ENCODE assay signal across 14 mouse cellular contexts in genomic region chr7:34869693-34870092, GRCm38 (mm10). TPM values are rescaled to one million over a fixed set of nuclear protein-coding genes. Genes with fewer than 3 reads are reported as not detected.
DNase-seq lines count a peak whose midpoint lies in the region; ATAC-seq lines count a peak whose summit lies in the region.
"Had no signal": no experiment of that assay in that cellular context is flagged by ENCODE, and none has a peak within 500 bp of the region (broad histone marks: within the 10 kb centered on the region; RNA-seq: fewer than 3 reads in every experiment).

No protein-coding gene starts in this region.

- no peaks in the 10 kb centered on the region for H3K36me3 ChIP-seq in hindbrain, embryonic 14.5 days (replicated peaks; ENCODE audit: control insufficient read depth, insufficient read depth)

- WGBS in hindbrain, embryonic 14.5 days, result 21% methylated on average over 13 of the region's 13 CpGs

- H3K27me3 ChIP-seq in hindbrain, embryonic 14.5 days (ENCODE audit: control insufficient read depth, insufficient read depth, low read length), result no peaks in the 10 kb centered on the region

- peak overlapping the region; percentile 29 for H3K4me2 ChIP-seq in hindbrain, embryonic 14.5 days (replicated peaks)

- H3K4me1 ChIP-seq in hindbrain, embryonic 14.5 days (replicated peaks; ENCODE audit: control insufficient read depth, insufficient read depth, low read length), result peaks cover 5% of the 10 kb centered on the region

- peak overlapping the region; percentile 72 for H3K27ac ChIP-seq in hindbrain, embryonic 14.5 days

- peak; percentile 10 for DNase-seq in right cerebral cortex, postnatal 25 days
- no peak for DNase-seq in right cerebral cortex, adult 18-20 months
- DNase-seq in hindbrain, embryonic 14.5 days (ENCODE audit: low spot score), result peak; percentile 64
- peak; percentile 55 to 65 for DNase-seq in layer of hippocampus, postnatal 36 days
- peak; percentile 20 for DNase-seq in right cerebral cortex, postnatal 4 days
- no peak for DNase-seq in adrenal gland, adult 18-20 months (ENCODE audit: low spot score in 2 of 2)
- DNase-seq in frontal cortex, postnatal 25 days (ENCODE audit: low spot score in 2 of 2), result no peak
- DNase-seq: adrenal gland, postnatal 10 days; gastrocnemius, postnatal 36 days; kidney, adult 18-20 months; liver, postnatal 0 days had no signal

- no peak overlapping the region for H3K4me3 ChIP-seq in hindbrain, embryonic 14.5 days (replicated peaks; ENCODE audit: low read length)
- H3K4me3 ChIP-seq: erythroblast, embryonic 14.5 days had no signal

- H3K9me3 ChIP-seq in hindbrain, embryonic 14.5 days (ENCODE audit: control insufficient read depth, low read length), result no peaks in the 10 kb centered on the region

- peak; percentile 80 for ATAC-seq in hindbrain, embryonic 14.5 days (ENCODE audit: low FRiP score)
- ATAC-seq in cerebellum, adult (ENCODE audit: insufficient number of reproducible peaks, low FRiP score, low TSS enrichment), result no peak
- ATAC-seq: CD4-positive, CD25-positive, alpha-beta regulatory T cell, adult 4 months; liver, postnatal 0 days had no signal

- no peak overlapping the region for H3K9ac ChIP-seq in hindbrain, embryonic 14.5 days
- H3K9ac ChIP-seq: liver, postnatal 0 days had no signal

RNA-seq across cellular contexts. Expression of gene Pepd, which starts 42.5 kb away (rescaled TPM):
- polyA plus RNA-seq in hindbrain, embryonic 14.5 days (2014; fragmentation: Nextera tagmentation; extraction: Ambion mirVana), result 63.8 and 68.2 TPM in 2 replicates
- total RNA-seq in layer of hippocampus, postnatal 36 days (2021), result 10 to 100 TPM; 33.2 to 33.6 TPM
- total RNA-seq in adrenal gland, adult 18-20 months (2021), result 100 to 1,000 TPM; 103 to 126 TPM

RNA-seq across cellular contexts. Expression of gene Chst8, which starts 57.2 kb away (rescaled TPM):
- polyA plus RNA-seq in hindbrain, embryonic 14.5 days (2014; fragmentation: Nextera tagmentation; extraction: Ambion mirVana), result 8.5 and 10.4 TPM in 2 replicates
- 10 to 100 TPM; 28.6 to 36.8 TPM for total RNA-seq in layer of hippocampus, postnatal 36 days (2021)
- total RNA-seq in adrenal gland, adult 18-20 months (2021), result 10 to 100 TPM; 10.6 to 12.7 TPM
- polyA plus RNA-seq: erythroblast, embryonic 14.5 days had no signal

Comparison
In these comparisons a context has a peak if more than half of its experiments do, and no peak if none do; other contexts are left out.
1. DNase-seq: peak in right cerebral cortex, postnatal 25 days (single experiment), hindbrain, embryonic 14.5 days (single experiment), layer of hippocampus, postnatal 36 days (2 of 2) and right cerebral cortex, postnatal 4 days (single experiment); none in right cerebral cortex, adult 18-20 months (single experiment), adrenal gland, adult 18-20 months (0 of 2) and frontal cortex, postnatal 25 days (0 of 2).